27 mouse cellular contexts compared by ENCODE assay signal in genomic region chr6:31074394-31074793, GRCm38 (mm10).
A peak's percentile ranks its signal among the peaks of the same experiment; 100 is the strongest.
DNase-seq lines count a peak whose midpoint lies in the region; ATAC-seq and TF ChIP-seq lines count a peak whose summit lies in the region.
"Had no signal": no experiment of that assay in that cellular context is flagged by ENCODE, and none has a peak within 500 bp of the region (broad histone marks: within the 10 kb centered on the region; RNA-seq: fewer than 3 reads in every experiment).

No protein-coding gene starts in this region.

- H3K9me3 ChIP-seq in lung, embryonic 16.5 days (ENCODE audit: control insufficient read depth, low read length): no peaks in the 10 kb centered on the region
- no peaks in the 10 kb centered on the region for H3K9me3 ChIP-seq in intestine, embryonic 16.5 days (ENCODE audit: control insufficient read depth, low read length)
- H3K9me3 ChIP-seq in stomach, embryonic 16.5 days (replicated peaks; ENCODE audit: control insufficient read depth, low read length): no peaks in the 10 kb centered on the region
- no peaks in the 10 kb centered on the region for H3K9me3 ChIP-seq in midbrain, embryonic 11.5 days (ENCODE audit: control insufficient read depth, low read length)
- H3K9me3 ChIP-seq: forebrain, embryonic 12.5 days; hindbrain, embryonic 12.5 days; limb, embryonic 15.5 days; neural tube, embryonic 13.5 days had no signal

- ATAC-seq in lung, embryonic 16.5 days (ENCODE audit: low read depth): peak; percentile 13; the same call in 1 of the 2 replicates
- ATAC-seq in intestine, embryonic 16.5 days: peak; percentile 58
- no peak for ATAC-seq in stomach, embryonic 16.5 days (ENCODE audit: insufficient read depth, low FRiP score)
- ATAC-seq in midbrain, embryonic 11.5 days (ENCODE audit: low FRiP score): no peak
- ATAC-seq in megakaryocyte, adult 5-6 weeks (ENCODE audit: poor library complexity, severe bottlenecking): no peak
- ATAC-seq: midbrain, embryonic 16.5 days had no signal

- no peak overlapping the region for H3K4me2 ChIP-seq in lung, embryonic 16.5 days (ENCODE audit: low read depth, low read length)
- no peak overlapping the region for H3K4me2 ChIP-seq in intestine, embryonic 16.5 days (ENCODE audit: low read depth, low read length)
- no peak overlapping the region for H3K4me2 ChIP-seq in stomach, embryonic 16.5 days (ENCODE audit: low read depth, low read length)
- H3K4me2 ChIP-seq in midbrain, embryonic 11.5 days: no peak overlapping the region
- H3K4me2 ChIP-seq: forebrain, embryonic 12.5 days; heart, embryonic 11.5 days; hindbrain, embryonic 12.5 days; limb, embryonic 15.5 days; neural tube, embryonic 13.5 days had no signal

- peaks cover 46% of the 10 kb centered on the region for H3K4me1 ChIP-seq in lung, embryonic 16.5 days (replicated peaks; ENCODE audit: control insufficient read depth, insufficient read depth, low read length)
- H3K4me1 ChIP-seq in intestine, embryonic 16.5 days (ENCODE audit: control insufficient read depth, insufficient read depth, low read length): peaks cover 38% of the 10 kb centered on the region
- peaks cover 47% of the 10 kb centered on the region for H3K4me1 ChIP-seq in stomach, embryonic 16.5 days (ENCODE audit: control insufficient read depth, insufficient read depth, low read length)
- H3K4me1 ChIP-seq in midbrain, embryonic 11.5 days (ENCODE audit: control insufficient read depth, insufficient read depth, low read length): peaks cover 5% of the 10 kb centered on the region

- 33% methylated on average over 9 of the region's 9 CpGs for WGBS in lung, embryonic 16.5 days
- WGBS in intestine, embryonic 16.5 days: 27% methylated on average over 9 of the region's 9 CpGs
- 29% methylated on average over 9 of the region's 9 CpGs for WGBS in stomach, embryonic 16.5 days
- 71% methylated on average over 9 of the region's 9 CpGs for WGBS in midbrain, embryonic 11.5 days

- no peak overlapping the region for H3K4me3 ChIP-seq in gastrocnemius, adult 2 months
- H3K4me3 ChIP-seq in lung, embryonic 16.5 days (ENCODE audit: low read length): no peak overlapping the region
- H3K4me3 ChIP-seq in intestine, embryonic 16.5 days (ENCODE audit: low read length): no peak overlapping the region
- no peak overlapping the region for H3K4me3 ChIP-seq in stomach, embryonic 16.5 days (replicated peaks; ENCODE audit: low read length)
- no peak overlapping the region for H3K4me3 ChIP-seq in midbrain, embryonic 11.5 days (ENCODE audit: low read depth, low read length)
- H3K4me3 ChIP-seq: erythroblast, embryonic 14.5 days; forebrain, embryonic 12.5 days; hindbrain, embryonic 12.5 days; limb, embryonic 15.5 days; myocyte; neural tube, embryonic 13.5 days had no signal

- H3K27me3 ChIP-seq in lung, embryonic 16.5 days (ENCODE audit: control insufficient read depth, insufficient read depth, low read depth, low read length): no peaks in the 10 kb centered on the region
- H3K27me3 ChIP-seq in intestine, embryonic 16.5 days (replicated peaks; ENCODE audit: control insufficient read depth, insufficient read depth, low read length): no peaks in the 10 kb centered on the region
- H3K27me3 ChIP-seq in stomach, embryonic 16.5 days (ENCODE audit: control insufficient read depth, insufficient read depth, low read length): no peaks in the 10 kb centered on the region
- H3K27me3 ChIP-seq in midbrain, embryonic 11.5 days (ENCODE audit: control insufficient read depth, insufficient read depth, low read length): no peaks in the 10 kb centered on the region; the same call in 1 of the 2 replicates
- H3K27me3 ChIP-seq: forebrain, embryonic 12.5 days; hindbrain, embryonic 12.5 days; limb, embryonic 15.5 days; neural tube, embryonic 13.5 days had no signal

- TF ChIP-seq CTCF in gastrocnemius, adult 2 months (IDR thresholded peaks at IDR 0.05): no peak

- H3K27ac ChIP-seq in gastrocnemius, adult 2 months: peak overlapping the region; percentile 86
- peak overlapping the region; percentile 91 for H3K27ac ChIP-seq in lung, embryonic 16.5 days (ENCODE audit: low read length)
- H3K27ac ChIP-seq in intestine, embryonic 16.5 days (ENCODE audit: low read length): peak overlapping the region; percentile 50; the same call in 1 of the 2 replicates
- peak overlapping the region; percentile 30 for H3K27ac ChIP-seq in stomach, embryonic 16.5 days (ENCODE audit: low read length)
- H3K27ac ChIP-seq in midbrain, embryonic 11.5 days (ENCODE audit: low read depth, low read length): no peak overlapping the region
- H3K27ac ChIP-seq: forebrain, embryonic 12.5 days; hindbrain, embryonic 12.5 days; limb, embryonic 15.5 days; liver, embryonic 14.5 days; neural tube, embryonic 13.5 days had no signal

- no peak for DNase-seq in gastrocnemius, adult 2 months
- DNase-seq in gastrocnemius, postnatal 14 days: no peak
- no peak for DNase-seq in lung, postnatal 4 days
- DNase-seq in midbrain, embryonic 11.5 days (ENCODE audit: low spot score, missing footprints): no peak
- DNase-seq: adrenal gland, postnatal 14 days; cerebellum, adult 8-10 months; heart, adult 11 months; heart, postnatal 14 days; kidney, adult 8-10 months; kidney, postnatal 25 days; layer of hippocampus, adult 9-11 months; lung, postnatal 36 days; retina, postnatal 1 day; right cerebral cortex, postnatal 25 days had no signal

- H3K36me3 ChIP-seq in lung, embryonic 16.5 days (ENCODE audit: control insufficient read depth, insufficient read depth, low read length): no peaks in the 10 kb centered on the region
- no peaks in the 10 kb centered on the region for H3K36me3 ChIP-seq in intestine, embryonic 16.5 days (ENCODE audit: control insufficient read depth, insufficient read depth, low read length)
- H3K36me3 ChIP-seq in stomach, embryonic 16.5 days (ENCODE audit: control insufficient read depth, insufficient read depth, low read length): no peaks in the 10 kb centered on the region
- H3K36me3 ChIP-seq in midbrain, embryonic 11.5 days (ENCODE audit: control insufficient read depth, insufficient read depth, low read length): no peaks in the 10 kb centered on the region
- H3K36me3 ChIP-seq: forebrain, embryonic 12.5 days; hindbrain, embryonic 12.5 days; limb, embryonic 15.5 days; neural tube, embryonic 13.5 days had no signal

- H3K9ac ChIP-seq in lung, embryonic 16.5 days (ENCODE audit: low read length): no peak overlapping the region
- H3K9ac ChIP-seq in intestine, embryonic 16.5 days (ENCODE audit: low read depth, low read length): no peak overlapping the region
- H3K9ac ChIP-seq in stomach, embryonic 16.5 days (ENCODE audit: low read length): peak overlapping the region; percentile 18; the same call in 1 of the 2 replicates
- no peak overlapping the region for H3K9ac ChIP-seq in midbrain, embryonic 11.5 days (ENCODE audit: low read length)
- H3K9ac ChIP-seq: forebrain, embryonic 12.5 days; hindbrain, embryonic 12.5 days; limb, embryonic 15.5 days; liver, embryonic 14.5 days; neural tube, embryonic 13.5 days had no signal

- intact Hi-C loops in gastrocnemius, adult 2 months (cut with DNase I): loop anchor here (5.0 kb wide), 1 partner anchor 378 kb away; no protein-coding TSS in a partner anchor
- intact Hi-C loops in gastrocnemius, postnatal 14 days (cut with DNase I; ENCODE audit: low total_unique reads): loop anchor here (2.0 to 10.0 kb wide), 2 partner anchors 50 to 102 kb away; no protein-coding TSS in a partner anchor

Comparison
In these comparisons a context has a peak if more than half of its experiments do, and no peak if none do; other contexts are left out.
1. ATAC-seq: peak in lung, embryonic 16.5 days (single experiment) and intestine, embryonic 16.5 days (single experiment); none in stomach, embryonic 16.5 days (single experiment), midbrain, embryonic 11.5 days (single experiment) and megakaryocyte, adult 5-6 weeks (single experiment).